Mouse (Mus musculus) limb, embryonic 10.5 days (tissue): Measurements from ENCODE around the gene Sec14l3. TPM values are rescaled to one million over a fixed set of nuclear protein-coding genes. Genes with fewer than 3 reads are reported as not detected.

Experiments
- DNase-seq: peaks from one replicate; pipeline ENCODE4 v3.0.0-alpha.2; 2017; ENCODE audit warnings: low spot score
- H3K27ac ChIP-seq: fragments of 300-500 bp; sonication (generic); 2 replicates; pipeline ENCODE4 v1.5.1; 2016; ENCODE audit warnings: mild to moderate bottlenecking
- H3K27me3 ChIP-seq: fragments of 300-500 bp; sonication (generic); 2 replicates; pipeline ENCODE4 v1.6.1; 2016; ENCODE audit warnings: low read depth, mild to moderate bottlenecking; ENCODE audit not compliant: poor library complexity, severe bottlenecking
- H3K36me3 ChIP-seq: fragments of 300-500 bp; sonication (generic); 2 replicates; pipeline ENCODE4 v1.6.1; 2016; ENCODE audit warnings: mild to moderate bottlenecking, moderate library complexity
- H3K4me1 ChIP-seq: fragments of 300-500 bp; sonication (generic); 2 replicates; pipeline ENCODE4 v1.6.1; 2016
- H3K4me3 ChIP-seq: fragments of 300-500 bp; sonication (generic); 2 replicates; pipeline ENCODE4 v1.5.1; 2016; ENCODE audit warnings: mild to moderate bottlenecking, moderate library complexity
- H3K9me3 ChIP-seq: fragments of 300-500 bp; sonication (generic); replicated peaks from 2 replicates; pipeline ENCODE4 v1.6.1; 2016; ENCODE audit warnings: mild to moderate bottlenecking
- WGBS: fragments of 180-500 bp; shearing (Covaris S2); methylation state at CpG from one replicate; pipeline ENCODE4 v1.1.7; 2016; 5-methylcytosine and 5-hydroxymethylcytosine counted together
- polyA plus RNA-seq: library from polyadenylated mRNA; unstranded; fragments of >200 nt; fragmentation: Nextera tagmentation; extraction: Ambion mirVana; gene quantifications from 2 replicates; pipeline ENCODE4 v1.2.1, GENCODE M21; 2016

The Sec14l3 gene
- polyA plus RNA-seq, 1 experiment from 2014 or later = not detected

- DNase-seq = no peak
- no peak overlapping the region for H3K27ac ChIP-seq
- 88% methylated on average over 6 of the region's 6 CpGs for WGBS
- no peaks in the 10 kb centered on the region for H3K36me3 ChIP-seq
- H3K27me3 ChIP-seq = peaks cover 25% of the 10 kb centered on the region
- 0 out of 2 replicates have a peak, but pooled peaks cover 3% of the 10 kb centered on the region for H3K4me1 ChIP-seq
- no peak overlapping the region for H3K4me3 ChIP-seq
- no peaks in the 10 kb centered on the region for H3K9me3 ChIP-seq
Observed at GRCm38 (mm10) chr11:4035916-4036315, 28.7 kb upstream of the Sec14l3 start.

DNA sequence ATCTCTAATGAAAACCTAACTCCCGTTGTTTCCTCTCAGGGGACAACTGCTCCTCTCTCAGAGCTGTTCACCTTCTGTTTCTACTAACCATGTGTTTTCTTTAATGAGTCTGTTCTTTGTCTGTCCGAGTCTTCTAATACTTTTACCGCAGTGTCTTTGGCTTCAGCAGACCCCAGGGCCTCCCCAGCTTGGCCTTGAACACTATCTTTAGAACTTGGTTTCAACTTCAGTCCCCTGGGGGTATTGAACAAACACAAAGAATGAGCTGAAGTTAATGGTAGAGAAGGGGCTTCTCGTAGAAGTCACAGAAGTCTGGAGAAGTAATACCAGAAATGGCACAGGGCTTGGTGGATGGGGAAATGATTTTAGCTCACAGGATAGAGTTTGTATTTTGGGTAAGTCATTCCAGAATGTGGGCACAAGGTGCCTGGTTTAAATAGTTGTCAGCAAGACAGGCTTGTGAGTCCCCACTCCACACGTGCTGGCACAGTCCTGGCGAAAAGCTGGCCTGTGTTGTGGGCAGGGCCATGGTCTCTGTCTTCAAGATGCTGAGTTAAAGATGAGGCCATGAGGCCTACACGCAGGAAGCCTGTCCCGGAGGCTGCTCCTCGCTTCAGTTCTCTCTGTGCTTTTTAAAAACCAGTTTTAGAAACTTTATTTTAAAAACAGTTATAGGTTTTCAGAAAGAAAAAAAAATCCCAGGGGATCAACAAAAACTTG, 28.1 kb upstream of the Sec14l3 start:
- WGBS = 78% methylated on average over 9 of the region's 9 CpGs

GRCm38 (mm10) chr11:4039951-4040350, 24.7 kb upstream of the Sec14l3 start:
- 96% methylated on average over 4 of the region's 4 CpGs for WGBS

More for the DNA sequence above, 28.1 kb upstream of the Sec14l3 start:
- H3K27me3 ChIP-seq = peaks cover 19% of the 10 kb centered on the region
- DNase-seq = no peak
- H3K36me3 ChIP-seq = no peaks in the 10 kb centered on the region
- no peak overlapping the region for H3K4me3 ChIP-seq
- no peak overlapping the region for H3K27ac ChIP-seq
- no peaks in the 10 kb centered on the region for H3K9me3 ChIP-seq
- H3K4me1 ChIP-seq = 0 out of 2 replicates have a peak, but pooled peaks cover 3% of the 10 kb centered on the region

DNA sequence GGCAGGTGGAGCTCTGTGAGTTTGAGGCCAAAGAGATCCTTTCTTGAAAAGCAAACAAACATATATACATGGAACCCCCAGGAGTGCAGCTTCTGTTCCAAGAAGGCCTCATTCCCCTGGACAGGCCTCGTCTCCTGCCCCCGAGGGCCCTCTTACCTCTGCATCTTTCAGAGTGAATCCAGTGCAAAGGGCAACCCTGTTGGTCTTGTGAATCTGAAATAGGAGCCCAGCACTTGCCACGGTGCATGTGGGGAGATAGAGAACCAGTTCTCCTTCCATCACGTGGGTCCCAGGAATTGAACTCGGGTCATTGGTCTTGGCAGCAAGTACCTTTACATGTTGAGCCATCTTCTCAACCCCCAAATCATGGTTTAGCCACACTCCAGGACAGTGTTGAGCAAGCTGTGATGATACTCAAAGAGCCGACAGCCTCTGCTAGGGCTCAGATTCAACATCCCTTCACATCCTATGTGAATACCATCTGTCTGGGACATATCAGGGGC, 23.5 kb upstream of the Sec14l3 start:
- Histone ChIP-seq H3K4me3 (no peak overlapping the region), H3K36me3 (no peaks in the 10 kb centered on the region), H3K9me3 (no peaks in the 10 kb centered on the region), H3K4me1 (no peaks in the 10 kb centered on the region), H3K27me3 (no peaks in the 10 kb centered on the region), H3K27ac (no peak overlapping the region)
- DNase-seq = no peak
- WGBS = 86% methylated on average over 6 of the region's 6 CpGs

More at GRCm38 (mm10) chr11:4039951-4040350, 24.7 kb upstream of the Sec14l3 start:
- no peaks in the 10 kb centered on the region for H3K36me3 ChIP-seq
- H3K9me3 ChIP-seq = no peaks in the 10 kb centered on the region
- DNase-seq = no peak
- H3K4me1 ChIP-seq = no peaks in the 10 kb centered on the region
- no peak overlapping the region for H3K27ac ChIP-seq
- no peaks in the 10 kb centered on the region for H3K27me3 ChIP-seq
- no peak overlapping the region for H3K4me3 ChIP-seq

DNA sequence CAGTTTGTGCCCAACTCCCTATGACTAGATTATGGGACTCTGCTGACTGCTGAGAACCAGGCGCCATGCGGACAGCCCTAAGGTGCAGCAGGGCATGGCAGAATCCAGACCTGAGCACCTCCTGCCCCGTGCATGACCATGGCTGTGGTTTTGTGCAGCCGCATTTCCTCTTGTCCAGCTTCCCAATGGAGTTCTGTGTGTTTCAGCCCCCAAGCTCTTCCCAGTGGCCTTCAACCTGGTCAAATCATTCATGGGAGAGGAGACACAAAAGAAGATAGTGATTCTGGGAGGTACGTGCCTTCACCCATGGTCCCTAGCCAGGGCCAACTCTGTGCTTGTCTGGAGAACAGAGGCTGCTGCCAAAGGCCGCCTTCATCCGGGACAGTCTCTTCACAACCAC, 21.6 kb upstream of the Sec14l3 start:
- no peak for DNase-seq
- Histone ChIP-seq H3K27ac (no peak overlapping the region), H3K9me3 (no peaks in the 10 kb centered on the region), H3K4me3 (no peak overlapping the region), H3K4me1 (no peaks in the 10 kb centered on the region), H3K27me3 (no peaks in the 10 kb centered on the region), H3K36me3 (no peaks in the 10 kb centered on the region)
- WGBS = 94% methylated on average over 7 of the region's 7 CpGs

- H3K9me3 ChIP-seq = no peaks in the 10 kb centered on the region
- no peaks in the 10 kb centered on the region for H3K4me1 ChIP-seq
- H3K27me3 ChIP-seq = no peaks in the 10 kb centered on the region
- no peak overlapping the region for H3K27ac ChIP-seq
- H3K36me3 ChIP-seq = no peaks in the 10 kb centered on the region
- DNase-seq = no peak
- H3K4me3 ChIP-seq = no peak overlapping the region
- 90% methylated on average over 5 of the region's 5 CpGs for WGBS
Observed at GRCm38 (mm10) chr11:4046526-4046925, 18.1 kb upstream of the Sec14l3 start.

DNA sequence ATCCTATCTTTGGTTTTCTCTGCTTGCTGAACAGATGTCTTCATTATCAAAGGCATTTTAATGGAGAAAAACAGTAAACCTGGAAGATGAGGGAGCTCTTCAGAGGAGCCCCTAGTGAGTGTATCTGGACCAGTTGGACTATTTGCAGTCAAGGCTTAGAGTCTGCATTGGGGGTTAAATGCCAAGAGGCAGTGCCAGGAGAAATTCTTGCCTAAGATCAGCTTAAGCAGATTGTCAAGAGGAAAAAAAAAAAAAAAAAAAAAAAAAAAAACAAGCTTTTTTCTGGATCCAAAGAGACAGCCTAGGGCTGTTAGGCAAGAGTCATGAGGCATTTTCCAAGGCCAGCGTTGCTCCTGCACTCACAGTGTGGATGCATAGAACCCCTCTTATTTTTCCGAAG, 16.9 kb upstream of the Sec14l3 start:
- WGBS = 92% methylated on average over 2 of the region's 2 CpGs
- Histone ChIP-seq H3K27ac (no peak overlapping the region), H3K27me3 (no peaks in the 10 kb centered on the region), H3K4me3 (no peak overlapping the region), H3K4me1 (no peaks in the 10 kb centered on the region), H3K9me3 (no peaks in the 10 kb centered on the region), H3K36me3 (no peaks in the 10 kb centered on the region)
- DNase-seq = no peak

DNA sequence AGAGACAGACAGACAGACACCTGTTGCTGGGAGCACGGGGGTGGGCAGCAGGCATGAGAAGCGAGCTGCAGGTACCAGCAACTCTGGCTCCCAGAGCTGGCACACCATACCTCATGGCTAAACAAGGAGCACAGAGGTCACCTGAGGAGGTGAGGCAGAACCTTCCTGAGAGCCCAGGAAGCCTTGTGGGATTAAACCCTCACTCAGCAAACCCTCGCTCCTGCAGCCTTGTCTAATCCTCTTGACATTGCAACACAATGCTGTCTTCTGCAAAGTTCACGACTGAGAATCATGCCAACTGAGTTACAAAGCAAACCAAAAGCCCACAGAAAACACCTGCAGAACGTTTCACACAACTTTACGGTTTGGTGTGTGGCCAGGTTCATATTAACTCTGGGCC, 16.2 kb upstream of the Sec14l3 start:
- H3K4me1 ChIP-seq = no peaks in the 10 kb centered on the region
- 85% methylated on average over 6 of the region's 6 CpGs for WGBS
- DNase-seq = no peak
- no peaks in the 10 kb centered on the region for H3K9me3 ChIP-seq
- no peak overlapping the region for H3K4me3 ChIP-seq
- H3K36me3 ChIP-seq = no peaks in the 10 kb centered on the region
- no peak overlapping the region for H3K27ac ChIP-seq
- H3K27me3 ChIP-seq = no peaks in the 10 kb centered on the region

DNA sequence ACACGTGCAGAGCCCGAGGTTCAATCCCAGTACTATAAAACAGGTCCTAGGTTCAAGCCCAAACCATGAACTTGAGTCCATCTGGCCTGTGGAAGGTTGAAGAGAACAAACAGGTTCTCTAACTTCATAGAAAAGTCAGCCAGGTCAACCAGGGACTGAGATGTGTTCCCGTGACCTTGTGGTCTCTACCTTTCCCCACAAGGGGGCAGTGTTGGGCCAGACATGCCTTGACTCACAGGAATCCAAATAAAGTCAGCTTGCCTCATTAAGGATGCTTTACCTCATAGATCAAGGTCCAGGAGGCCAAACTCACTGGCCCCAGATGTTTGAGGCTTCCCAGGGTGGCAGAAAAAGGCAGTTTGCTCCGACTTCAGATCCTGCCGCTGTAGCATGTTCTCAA, 11.1 kb upstream of the Sec14l3 start:
- no peaks in the 10 kb centered on the region for H3K4me1 ChIP-seq
- DNase-seq = peak; percentile 81
- H3K27me3 ChIP-seq = no peaks in the 10 kb centered on the region
- no peak overlapping the region for H3K4me3 ChIP-seq
- WGBS = 20% methylated on average over 5 of the region's 5 CpGs
- H3K9me3 ChIP-seq = no peaks in the 10 kb centered on the region
- no peak overlapping the region for H3K27ac ChIP-seq
- no peaks in the 10 kb centered on the region for H3K36me3 ChIP-seq

DNA sequence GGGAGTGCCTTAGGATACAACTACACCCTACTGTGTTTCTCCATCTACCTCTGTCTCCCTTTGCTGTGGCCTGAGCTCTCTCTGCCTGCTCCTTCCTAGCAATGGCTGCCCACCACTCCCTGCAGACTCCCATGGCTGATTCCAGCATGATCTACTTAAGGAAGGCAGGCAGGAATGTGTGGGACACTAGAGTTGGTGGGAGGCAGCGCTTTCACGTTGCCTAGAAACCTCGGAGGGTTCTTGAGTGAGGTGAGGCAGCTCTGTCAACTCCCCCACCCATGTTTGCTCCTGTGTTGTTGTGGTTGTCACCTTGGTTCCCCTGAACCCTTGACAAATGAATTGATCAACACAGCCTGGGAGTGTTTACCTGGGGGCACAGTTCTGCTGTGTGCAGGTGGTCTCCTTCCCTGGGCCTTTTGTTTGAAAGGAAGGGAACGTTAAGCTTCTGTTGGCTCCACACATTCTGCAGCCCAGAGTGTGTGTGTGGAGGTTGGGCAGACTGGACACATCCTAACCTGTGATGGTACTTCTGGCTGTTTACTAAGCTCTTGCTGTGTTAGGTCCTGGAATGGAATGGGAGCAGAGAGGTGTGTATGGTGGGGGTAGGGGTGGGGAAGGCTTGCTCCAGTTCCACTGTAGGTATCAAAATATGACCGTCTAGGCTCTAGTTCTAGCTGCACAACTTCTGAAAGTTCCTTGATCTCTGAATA, 3.6 kb upstream of the Sec14l3 start:
- H3K4me1 ChIP-seq = peaks cover 6% of the 10 kb centered on the region; the same call in 1 of the 2 replicates
- H3K4me3 ChIP-seq = no peak overlapping the region
- no peaks in the 10 kb centered on the region for H3K27me3 ChIP-seq
- H3K9me3 ChIP-seq = no peaks in the 10 kb centered on the region
- no peak for DNase-seq
- no peaks in the 10 kb centered on the region for H3K36me3 ChIP-seq
- WGBS = 84% methylated on average over 5 of the region's 5 CpGs
- no peak overlapping the region for H3K27ac ChIP-seq

DNA sequence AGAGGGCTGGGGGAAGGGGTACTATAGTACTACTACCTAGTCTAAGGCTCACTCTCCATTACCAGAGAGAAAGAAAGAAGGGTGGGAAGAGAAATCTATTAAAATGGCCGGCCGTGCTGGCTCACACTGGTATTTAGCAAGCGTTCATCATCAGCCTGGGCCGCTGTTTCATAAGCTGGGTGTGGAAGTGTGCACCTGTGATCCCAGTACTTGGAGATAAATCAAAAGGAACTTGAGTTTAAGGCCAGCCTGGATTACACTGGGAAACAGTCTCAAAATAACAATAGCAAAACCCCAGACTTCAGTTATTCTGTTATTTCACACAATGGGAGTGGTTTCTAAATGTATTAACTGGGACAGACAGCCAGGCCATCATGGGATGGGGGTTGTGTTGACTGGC, 2.1 kb upstream of the Sec14l3 start:
- Histone ChIP-seq H3K4me3 (no peak overlapping the region), H3K9me3 (no peaks in the 10 kb centered on the region), H3K4me1 (peaks cover 6% of the 10 kb centered on the region; the same call in 1 of the 2 replicates), H3K36me3 (no peaks in the 10 kb centered on the region), H3K27ac (no peak overlapping the region), H3K27me3 (no peaks in the 10 kb centered on the region)
- DNase-seq = no peak
- 96% methylated on average over 4 of the region's 4 CpGs for WGBS

GRCm38 (mm10) chr11:4062981-4063380, 1.7 kb upstream of the Sec14l3 start:
- Histone ChIP-seq H3K4me1 (peaks cover 6% of the 10 kb centered on the region; the same call in 1 of the 2 replicates), H3K27me3 (no peaks in the 10 kb centered on the region), H3K36me3 (no peaks in the 10 kb centered on the region), H3K27ac (no peak overlapping the region), H3K4me3 (no peak overlapping the region), H3K9me3 (no peaks in the 10 kb centered on the region)
- DNase-seq = no peak
- WGBS = 48% methylated on average over 6 of the region's 6 CpGs

DNA sequence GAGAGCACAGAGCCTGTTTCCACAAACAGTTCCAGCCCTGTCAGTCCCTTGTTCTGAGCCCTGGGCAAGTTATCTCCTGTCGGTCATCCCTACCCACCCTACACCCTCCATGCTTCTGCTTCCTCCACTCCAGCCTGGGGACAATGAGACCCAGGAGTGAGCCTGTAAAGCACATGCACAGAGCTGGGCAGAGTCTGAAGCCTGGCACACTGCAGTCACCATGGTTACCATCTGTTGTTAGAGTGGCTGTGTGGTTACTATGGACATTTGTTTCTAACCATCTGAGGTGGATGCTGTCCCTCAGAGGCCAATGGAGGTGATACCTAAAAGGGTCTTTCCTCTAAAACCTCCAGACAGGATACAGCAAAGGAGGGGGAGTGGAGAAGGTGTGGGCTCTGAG, 5.0 kb downstream of the Sec14l3 start:
- Histone ChIP-seq H3K9me3 (no peaks in the 10 kb centered on the region), H3K4me1 (no peaks in the 10 kb centered on the region), H3K4me3 (no peak overlapping the region), H3K27me3 (no peaks in the 10 kb centered on the region), H3K27ac (no peak overlapping the region), H3K36me3 (no peaks in the 10 kb centered on the region)
- 84% methylated on average over 1 of the region's 1 CpGs for WGBS
- no peak for DNase-seq
